Mouse (Mus musculus) brain, embryonic 18.5 days (tissue): Measurements from ENCODE around the gene Tshz3.

ENCODE experiments used
- DNase-seq: peaks from one replicate; pipeline ENCODE4 v3.0.0-alpha.2; 2012; ENCODE audit warnings: low read depth, low spot score

The Tshz3 gene

GRCm38 (mm10) chr7:36697118-36697855 is 631 bp upstream of the Tshz3 start:
- no peak for DNase-seq

DNA sequence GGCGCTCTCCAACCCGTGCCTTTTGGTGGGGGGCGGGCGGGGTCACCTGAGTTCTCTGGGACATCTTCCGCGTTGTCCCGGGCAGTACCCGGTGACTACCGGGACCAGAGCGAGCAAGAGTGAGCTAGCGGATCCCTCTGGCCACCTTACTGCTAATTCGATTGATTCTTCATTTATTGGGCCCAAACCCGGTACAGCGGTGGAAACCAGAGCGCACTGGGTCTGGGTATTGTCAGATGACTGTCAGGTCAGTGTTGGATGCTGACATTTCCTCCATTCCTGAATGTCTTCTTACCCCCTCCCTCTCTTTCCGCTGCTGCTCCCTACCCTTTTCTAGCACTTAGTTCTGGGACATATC is 650 bp downstream of the Tshz3 start:
- no peak for DNase-seq

DNA sequence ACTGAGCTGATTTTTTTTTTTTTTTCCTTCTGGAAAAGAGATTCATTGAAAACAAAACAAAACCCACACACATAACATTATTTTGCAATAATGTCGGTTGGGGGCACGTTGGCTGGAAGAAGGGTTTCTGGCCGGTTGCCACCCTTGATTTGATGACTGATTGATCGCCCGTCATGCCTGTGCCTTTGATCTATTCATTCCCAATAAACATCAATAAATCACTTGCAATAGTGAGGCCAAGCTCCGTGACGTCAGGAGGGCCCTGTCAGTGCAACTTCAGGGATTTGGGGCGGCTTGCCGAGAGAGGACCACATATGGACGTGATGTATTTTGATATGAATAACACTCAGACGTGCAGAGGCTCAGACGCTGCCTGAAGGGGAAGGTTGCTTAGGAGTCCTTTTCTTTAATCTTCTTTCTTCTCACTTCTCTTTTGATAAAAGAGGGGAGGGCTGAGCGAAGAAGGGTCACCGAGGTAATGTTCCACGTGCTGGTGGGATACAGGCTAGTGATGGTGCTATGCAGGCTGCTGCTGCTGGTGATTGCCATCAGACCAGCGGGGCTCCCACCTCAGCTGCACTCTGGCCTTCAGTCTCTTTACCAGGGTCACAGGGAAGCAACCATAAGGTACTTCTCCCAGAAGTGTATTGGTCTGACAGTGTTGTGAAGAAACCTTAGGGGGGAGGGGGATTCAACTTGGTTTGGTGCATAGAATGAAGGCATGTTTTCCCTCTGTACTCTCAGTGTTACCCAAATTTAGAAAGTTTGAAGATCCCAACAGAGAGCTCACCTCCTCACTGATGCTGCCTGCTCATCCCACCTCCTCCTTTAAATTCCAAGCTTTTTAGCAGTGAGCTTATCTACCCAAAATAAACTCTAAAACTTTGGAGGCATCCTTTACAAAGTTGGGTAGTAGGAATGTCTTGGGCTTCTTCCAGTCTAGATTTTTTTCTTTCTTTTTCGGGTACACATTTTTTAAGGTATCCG is 1.4 kb downstream of the Tshz3 start:
- no peak for DNase-seq

- DNase-seq: no peak
Observed at GRCm38 (mm10) chr7:36706636-36707035, 8.7 kb downstream of the Tshz3 start.

DNA sequence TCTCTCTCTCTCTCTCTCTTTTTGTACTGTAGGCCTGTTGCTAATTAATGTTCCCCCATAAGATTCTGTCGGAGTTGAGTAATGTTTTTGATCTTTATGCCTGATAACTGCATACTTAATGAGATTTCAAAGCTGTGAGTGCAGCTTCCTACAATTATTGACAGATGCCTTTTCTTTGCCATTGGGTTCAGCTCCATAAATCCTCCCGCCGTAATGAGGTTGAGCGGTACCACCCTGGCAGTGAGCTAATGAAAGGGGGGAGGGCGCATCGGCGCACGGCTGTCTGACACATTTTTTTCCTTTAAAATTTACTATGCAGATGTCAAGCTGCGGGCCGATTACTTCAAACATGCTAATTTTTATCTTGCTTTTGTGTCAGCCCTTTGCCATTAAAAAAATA is 9.3 kb downstream of the Tshz3 start:
- DNase-seq: no peak

DNA sequence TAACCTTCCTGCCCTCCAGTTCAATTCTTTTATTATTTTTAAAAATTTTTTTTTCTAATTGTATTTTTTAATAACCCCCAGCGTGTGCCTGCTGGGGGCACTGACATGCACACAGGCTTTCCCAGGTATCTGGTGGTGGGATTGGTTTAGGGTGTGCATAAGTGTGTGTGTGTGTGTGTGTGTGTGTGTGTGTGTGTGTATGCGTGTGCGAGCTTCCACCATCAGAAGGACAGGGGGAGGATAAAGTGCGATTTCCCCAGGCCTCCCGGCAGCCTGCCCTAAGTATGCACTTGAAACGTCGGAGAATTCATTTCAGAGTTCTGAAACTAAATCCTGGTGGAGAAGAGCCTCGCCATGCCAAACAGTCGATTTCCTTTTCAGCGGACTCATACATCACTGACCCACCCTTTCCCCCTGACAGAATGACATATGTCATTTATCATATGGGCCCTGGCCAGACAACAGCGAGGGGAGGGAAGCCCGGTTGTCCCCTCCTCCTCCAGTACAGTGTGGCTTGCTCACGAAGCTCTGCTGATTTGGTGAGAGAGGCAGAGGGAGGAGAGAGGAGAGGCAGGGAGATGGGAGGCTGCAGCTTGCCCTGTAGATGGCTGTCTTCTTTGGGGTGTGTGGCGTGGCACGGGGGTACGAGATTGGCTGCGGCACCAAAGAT is 9.9 kb downstream of the Tshz3 start:
- DNase-seq: no peak

GRCm38 (mm10) chr7:36708823-36709222 is 10.9 kb downstream of the Tshz3 start:
- no peak for DNase-seq

GRCm38 (mm10) chr7:36709239-36709638 is 11.3 kb downstream of the Tshz3 start:
- no peak for DNase-seq

- DNase-seq: no peak
Observed at GRCm38 (mm10) chr7:36709974-36710373, 12.1 kb downstream of the Tshz3 start.

DNA sequence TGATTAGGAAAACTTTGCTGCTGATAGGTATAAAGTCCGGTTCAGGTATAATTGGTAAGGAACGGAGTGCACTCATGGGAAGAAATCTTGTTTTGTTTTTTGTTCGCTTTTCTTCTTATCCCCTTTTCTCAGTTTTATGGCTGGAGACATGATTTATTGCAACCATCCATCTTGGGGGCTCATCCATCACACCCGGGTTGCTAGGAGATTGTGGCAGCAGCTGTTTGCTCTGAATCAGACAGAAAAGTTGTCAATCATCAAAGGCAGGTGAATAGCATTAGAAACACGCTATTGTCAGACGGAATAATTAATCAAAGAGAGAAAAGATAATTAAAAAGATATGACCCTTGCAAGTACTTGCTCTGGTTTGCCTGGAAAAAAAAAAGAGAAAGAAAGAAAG is 12.5 kb downstream of the Tshz3 start:
- no peak for DNase-seq

- no peak for DNase-seq
Observed at GRCm38 (mm10) chr7:36711766-36712165, 13.8 kb downstream of the Tshz3 start.

DNA sequence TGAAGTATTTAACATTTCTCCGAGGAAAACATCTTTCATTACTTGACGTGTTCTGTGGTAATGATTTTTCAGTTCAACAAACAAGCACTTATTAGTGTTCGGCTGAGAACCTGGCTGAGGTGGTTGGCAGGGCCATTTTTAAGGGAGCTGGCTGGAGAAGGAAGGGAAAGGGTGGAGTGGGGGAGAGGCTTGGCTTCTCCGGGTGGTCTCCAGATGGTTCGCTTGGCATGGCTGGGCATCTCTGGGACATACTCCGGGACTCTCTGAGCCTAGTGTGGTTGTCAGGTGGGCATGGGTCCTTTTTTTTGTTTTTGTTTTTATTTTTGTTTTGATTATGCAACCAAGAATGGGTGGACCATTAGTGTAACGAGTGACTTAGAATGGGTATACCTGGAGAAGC is 16.4 kb downstream of the Tshz3 start:
- no peak for DNase-seq

GRCm38 (mm10) chr7:36717192-36717591 is 19.3 kb downstream of the Tshz3 start:
- no peak for DNase-seq

- DNase-seq: no peak
Observed at GRCm38 (mm10) chr7:36720830-36721229, 22.9 kb downstream of the Tshz3 start.

- DNase-seq: no peak
Observed at GRCm38 (mm10) chr7:36736303-36737050, 38.6 kb downstream of the Tshz3 start.

DNA sequence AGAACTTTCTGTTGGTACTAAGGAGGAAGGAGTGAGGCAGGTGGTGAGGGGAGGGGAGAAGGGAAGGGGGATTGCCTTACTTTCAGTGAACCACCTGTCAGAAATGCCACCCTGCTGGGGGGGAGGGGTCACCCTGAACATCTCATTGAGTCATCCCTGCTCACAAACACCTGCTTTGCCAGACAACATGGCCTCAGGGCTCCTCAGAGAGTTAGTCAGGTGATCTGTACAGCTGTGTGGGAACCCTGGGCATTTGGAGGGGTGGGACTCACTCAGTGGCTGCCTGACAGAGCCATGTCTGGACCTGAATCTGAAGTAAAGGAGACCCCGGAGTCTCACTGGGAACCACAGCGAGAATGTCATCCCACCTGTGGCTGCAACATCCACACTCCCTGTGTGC is 53.6 kb downstream of the Tshz3 start:
- no peak for DNase-seq

DNA sequence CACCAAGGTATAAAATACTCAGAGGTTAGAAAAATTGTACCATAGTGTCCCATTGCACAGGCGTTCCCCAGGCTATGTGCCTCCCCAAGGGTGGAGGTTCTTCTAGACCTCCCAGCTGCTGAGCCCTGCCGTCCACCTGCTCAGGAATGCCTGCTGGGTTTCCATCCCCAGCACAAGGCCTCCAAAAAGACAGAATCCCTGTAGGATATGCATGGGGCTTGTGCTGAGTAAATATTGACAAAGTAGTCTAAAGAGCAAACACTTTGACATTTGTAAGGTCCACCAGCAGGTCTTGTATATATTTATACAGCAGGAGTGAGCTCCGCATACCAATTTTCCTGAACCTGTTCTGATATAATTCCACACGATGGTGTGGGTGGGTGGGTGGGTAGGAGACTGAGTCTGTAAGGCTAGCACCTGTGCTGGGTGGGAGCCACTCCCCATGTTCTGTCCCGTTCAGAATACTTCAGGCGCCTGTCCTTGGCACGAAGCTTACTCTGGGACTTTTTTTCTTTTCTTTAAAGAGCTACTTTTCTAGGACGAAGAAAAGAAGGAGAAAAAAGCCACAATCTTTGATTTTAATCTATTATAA is 69.7 kb downstream of the Tshz3 start:
- no peak for DNase-seq

DNA sequence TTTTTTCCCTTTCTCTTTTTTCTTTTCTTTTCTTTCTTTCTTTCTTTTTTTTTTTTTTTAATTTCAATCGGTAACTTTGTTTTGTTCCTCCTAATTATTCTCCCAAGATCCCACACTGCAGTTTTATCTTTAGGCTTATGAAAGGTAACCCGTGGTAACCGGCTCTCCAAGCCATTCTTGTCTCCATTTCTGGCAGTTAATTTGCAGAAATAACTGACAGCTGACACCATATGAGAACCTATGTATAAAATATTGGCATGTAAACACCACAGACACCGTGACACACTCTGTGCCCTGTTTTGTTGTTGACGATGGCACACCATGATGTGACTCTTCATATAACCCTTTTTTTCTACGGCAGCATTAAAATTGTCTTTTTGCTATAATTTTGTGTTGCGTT is 75.2 kb downstream of the Tshz3 start:
- DNase-seq: no peak

GRCm38 (mm10) chr7:36776956-36777355 is 79.0 kb downstream of the Tshz3 start:
- no peak for DNase-seq

- DNase-seq: no peak
Observed at GRCm38 (mm10) chr7:36778456-36778855, 80.5 kb downstream of the Tshz3 start.

DNA sequence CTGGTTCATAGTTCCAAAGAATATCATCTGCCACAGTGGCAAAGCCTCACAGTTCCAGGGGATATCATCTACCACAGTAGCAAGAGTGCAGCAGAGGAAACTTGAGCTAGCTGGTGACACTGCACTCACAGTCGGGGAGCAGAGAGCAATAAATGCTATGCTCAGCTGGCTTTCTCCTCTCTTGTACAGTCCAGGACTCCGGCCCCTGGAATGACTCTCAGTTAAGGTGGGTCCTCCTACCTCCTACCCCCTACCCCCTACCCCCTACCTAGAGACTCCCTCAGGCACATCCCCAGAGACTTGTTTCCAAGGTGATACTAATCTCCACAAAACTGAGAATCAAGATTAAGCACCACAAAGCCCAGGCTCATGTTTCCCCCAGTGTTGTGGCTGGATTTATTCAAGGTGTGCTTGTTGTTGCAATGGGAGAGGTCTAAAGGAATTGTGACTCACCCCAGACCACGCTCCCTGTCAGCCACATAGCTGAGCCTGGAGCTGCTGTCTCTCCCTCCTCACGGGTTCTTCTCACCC is 86.4 kb downstream of the Tshz3 start:
- no peak for DNase-seq
